Mouse (Mus musculus): ENCODE results near the gene Gm4553. TPM values are rescaled to one million over a fixed set of nuclear protein-coding genes. Genes with fewer than 3 reads are reported as not detected.
"Not testable (repeated sequence)": the region's sequence is repeated elsewhere in the genome, so short reads cannot be mapped to it uniquely, and the experiment has no call there.

Gene Gm4553
- polyA plus RNA-seq, 1 experiment from 2014 or later: not detected

DNA sequence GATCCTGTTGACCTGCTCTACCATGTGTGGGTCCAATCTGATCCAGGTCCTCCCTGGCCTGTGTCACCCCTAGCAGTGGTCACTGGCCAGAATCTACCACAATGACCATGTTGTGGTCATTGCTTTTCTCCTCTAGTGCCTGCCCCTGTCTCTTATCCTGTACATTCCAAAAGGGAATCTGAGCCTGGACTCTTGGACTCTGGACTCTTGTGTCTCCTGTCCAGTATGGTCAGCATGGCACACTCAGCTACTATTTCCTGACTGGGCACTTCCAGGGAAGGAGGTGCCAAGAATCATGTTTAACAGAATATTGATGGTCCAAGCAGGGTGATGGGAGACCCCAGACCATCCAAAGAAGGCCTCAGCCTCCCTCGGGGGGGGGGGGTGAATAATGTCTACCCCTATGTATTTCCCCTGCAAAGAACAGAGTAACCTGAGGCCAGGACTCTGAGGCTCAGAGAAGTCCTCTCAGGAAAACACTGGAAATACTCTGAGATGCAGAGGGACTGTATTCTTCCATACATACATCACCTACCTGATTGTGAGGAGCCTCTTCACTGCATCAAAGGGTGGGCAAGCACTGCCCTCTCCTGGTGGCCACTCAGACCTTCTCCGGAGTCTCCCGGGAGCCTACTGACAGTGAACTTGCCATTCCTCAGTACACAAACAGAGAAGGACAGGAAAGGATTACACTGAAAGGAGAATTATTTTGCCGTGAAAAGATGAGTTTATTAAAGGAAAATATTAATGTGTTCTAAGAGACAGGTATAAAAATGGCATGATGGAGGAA is 31.1 kb downstream of the Gm4553 start:
- DNase-seq (ENCODE audit: low spot score) (peak; percentile 31), ATAC-seq (ENCODE audit: low FRiP score, low TSS enrichment) (no peak)
- no peaks in the 10 kb centered on the region for H3K36me3 ChIP-seq (ENCODE audit: control insufficient read depth, insufficient read depth, low read length)
- H3K4me2 ChIP-seq (replicated peaks; ENCODE audit: low read depth): no peak overlapping the region
- H3K9ac ChIP-seq (ENCODE audit: low read length): no peak overlapping the region
- H3K4me3 ChIP-seq (ENCODE audit: low read depth, low read length): no peak overlapping the region
- no peak overlapping the region for H3K27ac ChIP-seq (replicated peaks)
- WGBS: 39% methylated on average over 4 of the region's 4 CpGs
- TF ChIP-seq EP300 (optimal IDR thresholded peaks at IDR 0.05) (no peak), CTCF (IDR thresholded peaks at IDR 0.05; ENCODE audit: low read depth) (peak; percentile 57)
- H3K9me3 ChIP-seq (ENCODE audit: control insufficient read depth, low read length): no peaks in the 10 kb centered on the region
- no peaks in the 10 kb centered on the region for H3K4me1 ChIP-seq (replicated peaks; ENCODE audit: control insufficient read depth, insufficient read depth)
- H3K27me3 ChIP-seq (ENCODE audit: control insufficient read depth, insufficient read depth, low read length): no peaks in the 10 kb centered on the region

- Histone ChIP-seq H3K27me3 (ENCODE audit: control insufficient read depth, insufficient read depth, low read length) (no peaks in the 10 kb centered on the region), H3K36me3 (ENCODE audit: control insufficient read depth, insufficient read depth, low read length) (no peaks in the 10 kb centered on the region), H3K27ac (replicated peaks) (no peak overlapping the region), H3K4me1 (replicated peaks; ENCODE audit: control insufficient read depth, insufficient read depth) (no peaks in the 10 kb centered on the region), H3K9ac (ENCODE audit: low read length) (no peak overlapping the region), H3K4me2 (replicated peaks; ENCODE audit: low read depth) (no peak overlapping the region), H3K4me3 (ENCODE audit: low read depth, low read length) (no peak overlapping the region), H3K9me3 (ENCODE audit: control insufficient read depth, low read length) (no peaks in the 10 kb centered on the region)
- 63% methylated on average over 4 of the region's 4 CpGs for WGBS
- ATAC-seq (ENCODE audit: low FRiP score, low TSS enrichment) (no peak), DNase-seq (ENCODE audit: low spot score) (no peak)
- TF ChIP-seq EP300 (optimal IDR thresholded peaks at IDR 0.05) (no peak), CTCF (IDR thresholded peaks at IDR 0.05; ENCODE audit: low read depth) (peak; percentile 54)
These were observed 36.7 kb downstream of the Gm4553 start for GRCm38 (mm10) chr7:142128843-142129242.

- WGBS: 57% methylated on average over 1 of the region's 1 CpGs
- ATAC-seq (ENCODE audit: low FRiP score, low TSS enrichment): not testable (repeated sequence)
These were observed 44.9 kb downstream of the Gm4553 start, which contains the start of gene Gm45618 for GRCm38 (mm10) chr7:142120629-142121028. TSS of gene Gm45618 (minus strand) at chr7:142120729.

DNA sequence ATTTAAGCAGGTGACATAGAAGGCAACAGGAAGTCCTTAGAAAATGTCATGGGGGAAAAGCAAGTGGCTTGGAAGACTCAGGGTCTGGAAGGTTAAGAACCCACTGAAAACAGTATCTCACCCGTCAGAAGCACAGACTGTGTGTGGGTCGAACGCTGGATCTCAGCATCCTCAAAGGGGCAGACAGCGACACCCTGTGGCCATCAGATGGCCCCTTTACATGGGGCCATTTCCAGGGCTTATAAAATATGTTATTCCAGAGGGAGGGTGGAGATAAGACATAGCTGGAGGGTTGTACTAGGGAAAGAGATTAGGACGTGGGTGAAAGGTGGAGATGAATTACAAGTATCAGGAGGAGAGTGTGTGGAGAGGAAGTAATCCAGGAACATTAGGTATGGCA is 45.9 kb downstream of the Gm4553 start:
- Histone ChIP-seq H3K4me1 (replicated peaks; ENCODE audit: control insufficient read depth, insufficient read depth) (no peaks in the 10 kb centered on the region), H3K9me3 (ENCODE audit: control insufficient read depth, low read length) (no peaks in the 10 kb centered on the region), H3K27me3 (ENCODE audit: control insufficient read depth, insufficient read depth, low read length) (no peaks in the 10 kb centered on the region), H3K9ac (ENCODE audit: low read length) (no peak overlapping the region), H3K36me3 (ENCODE audit: control insufficient read depth, insufficient read depth, low read length) (no peaks in the 10 kb centered on the region), H3K4me3 (ENCODE audit: low read depth, low read length) (no peak overlapping the region), H3K4me2 (replicated peaks; ENCODE audit: low read depth) (no peak overlapping the region), H3K27ac (replicated peaks) (no peak overlapping the region)
- 17% methylated on average over 5 of the region's 5 CpGs for WGBS
- peak; percentile 61 for TF ChIP-seq CTCF (IDR thresholded peaks at IDR 0.05; ENCODE audit: low read depth)
- no peak for TF ChIP-seq EP300 (optimal IDR thresholded peaks at IDR 0.05)
- no peak for ATAC-seq (ENCODE audit: low FRiP score, low TSS enrichment)
- no peak for DNase-seq (ENCODE audit: low spot score)

More at GRCm38 (mm10) chr7:142120629-142121028, 44.9 kb downstream of the Gm4553 start, which contains the start of gene Gm45618:
- not testable (repeated sequence) for H3K9me3 ChIP-seq (ENCODE audit: control insufficient read depth, low read length); H3K4me3 ChIP-seq (ENCODE audit: low read depth, low read length); H3K4me1 ChIP-seq (replicated peaks; ENCODE audit: control insufficient read depth, insufficient read depth); H3K36me3 ChIP-seq (ENCODE audit: control insufficient read depth, insufficient read depth, low read length); H3K27ac ChIP-seq (replicated peaks); H3K27me3 ChIP-seq (ENCODE audit: control insufficient read depth, insufficient read depth, low read length); DNase-seq (ENCODE audit: low spot score); H3K9ac ChIP-seq (ENCODE audit: low read length); H3K4me2 ChIP-seq (replicated peaks; ENCODE audit: low read depth)

Other genes with a start within 250 kb of the Gm4553 start
- 33.2 and 33.4 TPM in 2 replicates for gene Tollip, start 247.2 kb downstream of the Gm4553 start, polyA plus RNA-seq (2015; fragmentation: Nextera tagmentation; extraction: Ambion mirVana)
- 0.62 and 0.75 TPM in 2 replicates for gene Brsk2, start 216.0 kb downstream of the Gm4553 start, polyA plus RNA-seq (2015; fragmentation: Nextera tagmentation; extraction: Ambion mirVana)
- gene Mob2, start 104.7 kb downstream of the Gm4553 start, polyA plus RNA-seq (2015; fragmentation: Nextera tagmentation; extraction: Ambion mirVana): 61.5 and 65.8 TPM in 2 replicates
- 3.6 and 5.6 TPM in 2 replicates for gene Dusp8, start 69.9 kb downstream of the Gm4553 start, polyA plus RNA-seq (2015; fragmentation: Nextera tagmentation; extraction: Ambion mirVana)
- gene Gm45618, start 45.0 kb downstream of the Gm4553 start, polyA plus RNA-seq (2015; fragmentation: Nextera tagmentation; extraction: Ambion mirVana): not detected in 2 replicates
- not detected in 2 replicates for gene Gm39115, start 29.7 kb downstream of the Gm4553 start, polyA plus RNA-seq (2015; fragmentation: Nextera tagmentation; extraction: Ambion mirVana)
- not detected in 2 replicates for gene Gm45337, start 21.1 kb downstream of the Gm4553 start, polyA plus RNA-seq (2015; fragmentation: Nextera tagmentation; extraction: Ambion mirVana)
- gene Gm29735, start 8.6 kb downstream of the Gm4553 start, polyA plus RNA-seq (2015; fragmentation: Nextera tagmentation; extraction: Ambion mirVana): not detected in 2 replicates
- gene Krtap5-2, start 10.3 kb upstream of the Gm4553 start, polyA plus RNA-seq (2015; fragmentation: Nextera tagmentation; extraction: Ambion mirVana): not detected in 2 replicates
- not detected in 2 replicates for gene Gm10153, start 24.6 kb upstream of the Gm4553 start, polyA plus RNA-seq (2015; fragmentation: Nextera tagmentation; extraction: Ambion mirVana)
- not detected in 2 replicates for gene Krtap5-3, start 35.6 kb upstream of the Gm4553 start, polyA plus RNA-seq (2015; fragmentation: Nextera tagmentation; extraction: Ambion mirVana)
- not detected in 2 replicates for gene Gm7579, start 46.1 kb upstream of the Gm4553 start, polyA plus RNA-seq (2015; fragmentation: Nextera tagmentation; extraction: Ambion mirVana)
- gene Krtap5-5, start 64.2 kb upstream of the Gm4553 start, polyA plus RNA-seq (2015; fragmentation: Nextera tagmentation; extraction: Ambion mirVana): not detected in 2 replicates
- not detected in 2 replicates for gene Gm40460, start 75.3 kb upstream of the Gm4553 start, polyA plus RNA-seq (2015; fragmentation: Nextera tagmentation; extraction: Ambion mirVana)
- not detected in 2 replicates for gene Gm2431, start 92.6 kb upstream of the Gm4553 start, polyA plus RNA-seq (2015; fragmentation: Nextera tagmentation; extraction: Ambion mirVana)
- not detected in 2 replicates for gene Gm4559, start 108.6 kb upstream of the Gm4553 start, polyA plus RNA-seq (2015; fragmentation: Nextera tagmentation; extraction: Ambion mirVana)
- gene Krtap5-1, start 131.4 kb upstream of the Gm4553 start, polyA plus RNA-seq (2015; fragmentation: Nextera tagmentation; extraction: Ambion mirVana): not detected in 2 replicates
- not detected in 2 replicates for gene Krtap5-4, start 137.8 kb upstream of the Gm4553 start, polyA plus RNA-seq (2015; fragmentation: Nextera tagmentation; extraction: Ambion mirVana)
- 9.9 and 12.0 TPM in 2 replicates for gene Ifitm10, start 208.0 kb upstream of the Gm4553 start, polyA plus RNA-seq (2015; fragmentation: Nextera tagmentation; extraction: Ambion mirVana)
- 0.80 and 0.81 TPM in 2 replicates for gene Gm49369, start 216.9 kb upstream of the Gm4553 start, polyA plus RNA-seq (2015; fragmentation: Nextera tagmentation; extraction: Ambion mirVana)
- gene Ctsd, start 222.3 kb upstream of the Gm4553 start, polyA plus RNA-seq (2015; fragmentation: Nextera tagmentation; extraction: Ambion mirVana): 798 and 841 TPM in 2 replicates